Mouse (Mus musculus) liver (tissue): ENCODE measurements around the gene Rpl22l1.

ENCODE experiments used
- DNase-seq: peaks from one replicate; pipeline ENCODE4 v3.0.0-alpha.2; 2020; ENCODE audit warnings: mixed read lengths

The Rpl22l1 gene

DNA sequence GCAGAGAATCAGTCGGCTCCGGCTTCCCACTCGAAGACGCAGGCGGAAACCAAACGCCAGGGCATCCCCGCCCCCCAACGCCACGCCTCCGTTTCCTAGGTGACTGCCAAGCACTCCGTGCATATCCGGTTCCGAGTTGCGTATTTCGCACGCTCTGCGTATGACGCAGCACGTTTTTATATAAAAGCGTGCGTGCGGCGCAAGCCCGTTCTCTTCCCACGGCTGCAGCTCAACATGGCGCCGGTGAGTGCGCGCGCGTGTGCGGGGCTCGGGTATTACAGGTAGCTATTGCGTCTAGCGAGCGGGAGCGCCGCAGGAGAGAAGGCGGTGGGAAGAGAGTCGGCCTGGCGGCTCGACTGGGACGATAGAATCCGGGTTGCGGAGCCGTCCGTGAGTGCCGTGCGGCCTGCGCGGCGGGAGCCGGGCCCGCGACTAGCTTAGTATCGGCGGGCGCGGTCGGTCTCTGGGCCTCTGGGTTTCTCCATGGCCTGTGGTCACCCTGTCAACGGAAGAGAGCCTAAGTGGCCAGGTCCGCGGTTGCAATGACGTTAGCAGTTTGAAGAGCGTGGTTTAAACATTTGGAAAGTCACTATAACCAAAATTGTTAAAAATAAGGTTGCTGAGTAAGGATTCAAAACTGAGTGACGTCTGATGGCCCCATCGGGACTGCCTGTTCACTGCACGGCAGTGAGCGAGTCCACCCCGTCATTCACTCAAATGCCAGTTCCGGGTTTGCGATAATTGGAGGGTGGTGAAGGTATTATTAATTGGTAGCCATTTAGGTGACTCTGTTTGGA lies at the start of gene Rpl22l1:
Gene Rpl22l1 (plus strand): TSS at position 136 of the 797 bp plus-strand sequence.
- DNase-seq: peak; percentile 99

- DNase-seq: no peak
These were observed 49.8 kb upstream of the Rpl22l1 start for GRCm38 (mm10) chr3:28755477-28755876.

DNA sequence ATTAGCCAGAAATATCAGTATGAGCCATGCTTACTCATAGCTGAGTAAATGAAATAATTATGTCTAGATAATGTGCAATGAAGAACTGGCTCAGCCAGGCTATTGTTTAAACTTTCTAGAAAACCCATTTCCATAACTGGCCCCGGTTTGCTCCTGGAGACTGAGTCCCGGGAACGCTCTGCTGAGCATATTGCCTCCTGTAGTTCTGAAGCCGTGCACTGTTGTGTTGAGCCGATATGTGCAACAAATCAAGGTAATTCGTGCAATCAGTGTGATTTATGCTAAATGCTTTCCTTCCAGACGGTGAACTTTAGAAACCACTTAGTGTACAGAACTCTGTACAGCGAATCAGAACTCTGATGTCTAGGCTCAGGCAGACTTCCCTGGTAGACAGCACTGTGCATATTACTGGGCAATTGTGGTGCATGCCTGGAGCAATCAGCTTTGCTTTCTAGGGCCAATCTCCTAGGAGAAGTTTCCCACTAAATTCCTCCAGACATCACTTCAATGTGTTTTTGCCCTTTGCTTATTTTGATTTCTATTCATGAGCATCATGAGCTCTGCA lies 43.9 kb upstream of the Rpl22l1 start:
- DNase-seq: no peak

GRCm38 (mm10) chr3:28766935-28767334 lies 38.3 kb upstream of the Rpl22l1 start:
- no peak for DNase-seq

- no peak for DNase-seq
These were observed 37.0 kb upstream of the Rpl22l1 start for GRCm38 (mm10) chr3:28768222-28768621.

DNA sequence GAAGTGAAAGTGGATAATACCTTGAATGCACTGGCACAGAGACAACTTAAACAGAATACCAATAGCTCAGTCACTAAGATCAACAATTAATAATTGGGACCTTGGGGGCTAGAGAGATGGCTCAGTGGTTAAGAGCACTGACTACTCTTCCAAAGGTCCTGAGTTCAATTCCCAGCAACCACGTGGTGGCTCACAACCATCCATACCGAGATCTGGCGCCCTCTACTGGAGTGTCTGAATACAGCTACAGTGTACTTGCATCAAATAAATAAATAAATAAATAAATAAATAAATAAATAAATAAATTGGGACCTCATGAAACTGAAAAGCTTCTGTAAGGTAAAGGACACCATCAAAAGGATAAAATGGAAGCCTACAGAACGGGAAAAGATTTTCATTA lies 32.3 kb upstream of the Rpl22l1 start:
- DNase-seq: peak; percentile 45

DNA sequence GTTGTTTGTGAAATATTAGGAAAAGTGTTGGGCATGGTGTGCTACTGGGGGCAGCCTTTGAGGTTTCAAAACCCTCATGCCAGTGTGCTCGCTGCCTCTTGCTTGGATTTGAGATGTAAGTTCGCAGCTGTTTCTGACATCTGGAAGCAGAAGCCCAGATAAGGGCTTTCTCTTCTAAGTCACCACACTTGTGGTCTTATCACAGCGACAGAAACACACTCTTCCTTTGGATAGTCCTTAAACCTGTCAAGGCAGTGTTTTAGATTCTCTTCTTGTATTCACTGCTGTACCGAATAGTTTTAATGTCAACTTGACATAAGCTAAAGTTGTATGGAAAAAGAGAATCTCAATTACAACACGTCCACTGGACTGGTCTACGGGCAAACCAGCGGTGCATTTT lies 29.9 kb upstream of the Rpl22l1 start:
- peak; percentile 68 for DNase-seq

- peak; percentile 66 for DNase-seq
These were observed 29.3 kb upstream of the Rpl22l1 start for GRCm38 (mm10) chr3:28775958-28776357.

- DNase-seq: peak; percentile 81
These were observed 28.7 kb upstream of the Rpl22l1 start for GRCm38 (mm10) chr3:28776491-28776890.

DNA sequence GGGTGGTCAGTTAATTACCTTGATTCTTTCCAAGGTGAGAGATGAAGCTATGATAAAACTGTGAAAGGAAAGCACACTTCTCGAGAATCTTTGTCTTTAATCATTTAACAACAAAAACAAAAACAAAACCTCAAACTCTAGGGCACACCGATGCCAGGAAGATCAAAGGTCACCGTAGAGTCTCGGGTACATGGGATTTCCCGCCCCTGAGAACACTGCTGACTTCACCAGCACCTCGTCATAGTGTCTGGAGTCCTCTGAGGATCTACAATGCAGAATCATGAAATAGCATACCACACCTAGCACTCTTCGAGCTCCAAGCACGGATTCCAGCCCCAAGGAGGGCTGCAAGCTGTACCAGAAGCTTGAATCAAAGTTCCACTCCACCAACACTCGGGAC lies 24.7 kb upstream of the Rpl22l1 start:
- no peak for DNase-seq

GRCm38 (mm10) chr3:28780994-28781393 lies 24.2 kb upstream of the Rpl22l1 start, which contains the start of gene Eif5a2:
TSS of gene Eif5a2 (plus strand) at chr3:28781276.
- DNase-seq: peak; percentile 98

GRCm38 (mm10) chr3:28781422-28781821 lies 23.8 kb upstream of the Rpl22l1 start:
- no peak for DNase-seq

DNA sequence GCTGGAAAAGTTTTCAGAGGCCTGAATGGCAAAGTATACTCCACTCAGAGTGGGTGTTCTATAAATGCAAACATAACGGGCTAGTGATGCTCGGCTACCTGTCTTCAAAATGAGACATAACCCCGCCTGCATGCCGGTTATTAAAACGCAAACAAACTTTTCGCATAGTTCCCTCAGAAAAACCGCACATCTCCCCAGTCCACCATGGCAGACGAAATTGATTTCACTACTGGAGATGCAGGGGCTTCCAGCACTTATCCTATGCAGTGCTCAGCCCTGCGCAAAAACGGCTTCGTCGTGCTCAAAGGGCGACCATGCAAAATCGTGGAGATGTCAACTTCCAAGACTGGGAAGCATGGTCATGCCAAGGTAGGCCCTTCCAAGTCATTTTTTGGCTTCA lies 23.4 kb upstream of the Rpl22l1 start:
- DNase-seq: peak; percentile 12

DNA sequence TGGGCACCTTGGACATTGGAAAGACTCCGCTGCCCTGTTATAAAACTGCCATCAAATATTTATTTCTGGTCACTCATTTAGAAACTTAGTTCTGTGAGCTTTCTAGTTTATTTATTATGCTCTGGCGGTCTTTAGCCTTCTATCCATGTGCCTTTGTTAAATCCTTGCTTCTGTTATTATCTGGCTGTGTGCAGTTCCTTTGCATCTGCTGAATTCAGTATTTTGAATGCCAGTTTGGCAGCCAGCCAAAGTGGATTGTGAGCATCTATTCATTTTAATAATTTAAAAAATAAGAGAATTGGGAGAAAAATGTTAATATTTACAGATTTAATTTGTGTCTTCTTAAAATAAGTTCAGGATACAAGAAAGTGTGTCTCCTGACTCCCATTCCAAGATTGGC lies 21.1 kb upstream of the Rpl22l1 start:
- no peak for DNase-seq

- DNase-seq: no peak
These were observed 10.4 kb upstream of the Rpl22l1 start for GRCm38 (mm10) chr3:28794835-28795234.

GRCm38 (mm10) chr3:28808039-28808643 lies 2.9 kb downstream of the Rpl22l1 start:
- DNase-seq: no peak

GRCm38 (mm10) chr3:28811441-28811840 lies 6.2 kb downstream of the Rpl22l1 start:
- no peak for DNase-seq

- DNase-seq: no peak
These were observed 9.1 kb downstream of the Rpl22l1 start for GRCm38 (mm10) chr3:28814361-28814760.

- no peak for DNase-seq
These were observed 10.8 kb downstream of the Rpl22l1 start for GRCm38 (mm10) chr3:28816010-28816540.

GRCm38 (mm10) chr3:28826272-28826671 lies 21.0 kb downstream of the Rpl22l1 start:
- DNase-seq: no peak

- no peak for DNase-seq
These were observed 22.4 kb downstream of the Rpl22l1 start for GRCm38 (mm10) chr3:28827605-28828004.

DNA sequence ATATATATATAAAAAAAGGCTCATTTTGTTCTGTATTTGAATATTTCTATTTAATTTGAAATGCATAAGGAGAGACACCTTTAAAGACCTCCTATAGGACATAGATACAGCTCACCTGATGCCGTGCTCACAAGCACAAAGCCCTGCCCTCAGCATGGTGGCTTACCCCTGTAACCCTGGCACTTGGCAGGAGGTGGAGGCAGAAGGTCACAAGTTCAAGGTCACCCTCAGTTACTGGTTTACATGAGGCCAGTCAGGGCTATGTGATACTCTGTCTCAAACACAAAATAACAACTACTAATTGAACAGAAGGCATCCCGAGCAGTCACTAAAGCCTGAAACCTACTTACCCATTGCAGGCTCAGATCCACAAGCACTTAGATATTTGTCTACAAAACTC lies 24.2 kb downstream of the Rpl22l1 start:
- DNase-seq: no peak

DNA sequence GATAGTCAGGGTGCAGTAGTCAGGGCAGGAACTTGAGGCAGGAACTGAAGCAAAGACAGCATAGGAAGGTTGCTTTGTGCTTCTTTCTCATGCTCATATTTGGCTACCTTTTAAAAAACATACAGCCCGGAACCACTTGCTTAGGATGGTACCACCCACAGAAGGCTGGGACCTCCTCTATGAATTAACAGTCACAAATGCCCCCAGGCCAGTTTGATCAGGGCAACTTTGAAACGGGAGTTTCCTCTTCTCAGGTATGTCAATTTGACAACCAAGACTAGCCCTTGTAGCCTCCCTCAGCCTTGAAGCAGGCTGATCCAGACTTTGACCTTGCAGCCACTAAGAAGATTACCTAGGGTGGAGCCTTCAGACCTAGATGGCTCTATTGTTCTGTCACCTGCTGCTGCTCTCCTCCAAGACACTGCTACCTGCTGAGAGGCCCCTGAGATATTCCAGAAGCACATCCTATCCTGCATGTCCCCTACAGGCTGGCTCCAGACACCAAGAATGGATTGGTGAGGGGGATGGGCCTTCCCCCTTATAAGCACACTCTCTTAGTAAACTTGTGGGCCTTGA lies 31.6 kb downstream of the Rpl22l1 start:
- DNase-seq: no peak
